Mouse (Mus musculus): ENCODE data around the gene Pald1. TPM values are rescaled to one million over a fixed set of nuclear protein-coding genes. Genes with fewer than 3 reads are reported as not detected.

The Pald1 gene
- polyA plus RNA-seq, 1 experiment from 2014 or later: 16.1 TPM

- Histone ChIP-seq H3K27ac (replicated peaks; ENCODE audit: low read depth, low read length) (no peak overlapping the region), H3K4me2 (ENCODE audit: low read depth, low read length) (no peak overlapping the region), H3K4me3 (ENCODE audit: low read depth, low read length) (no peak overlapping the region), H3K9me3 (replicated peaks; ENCODE audit: control insufficient read depth, low read length) (no peaks in the 10 kb centered on the region), H3K4me1 (ENCODE audit: control insufficient read depth, insufficient read depth, low read length) (no peaks in the 10 kb centered on the region), H3K36me3 (replicated peaks; ENCODE audit: control insufficient read depth, insufficient read depth, low read depth, low read length) (no peaks in the 10 kb centered on the region), H3K9ac (replicated peaks; ENCODE audit: low read length) (no peak overlapping the region), H3K27me3 (ENCODE audit: control insufficient read depth, insufficient read depth, low read length) (no peaks in the 10 kb centered on the region)
- peak; percentile 48 for DNase-seq (ENCODE audit: low spot score)
- WGBS: 39% methylated on average over 9 of the region's 9 CpGs
- ATAC-seq (replicated peaks; ENCODE audit: insufficient number of reproducible peaks, low FRiP score, low TSS enrichment, low read depth): no peak
These were observed 57.5 kb downstream of the Pald1 start for GRCm38 (mm10) chr10:61325782-61326328.

GRCm38 (mm10) chr10:61324717-61325116 is 58.6 kb downstream of the Pald1 start:
- Histone ChIP-seq H3K27me3 (ENCODE audit: control insufficient read depth, insufficient read depth, low read length) (no peaks in the 10 kb centered on the region), H3K9me3 (replicated peaks; ENCODE audit: control insufficient read depth, low read length) (no peaks in the 10 kb centered on the region), H3K4me1 (ENCODE audit: control insufficient read depth, insufficient read depth, low read length) (no peaks in the 10 kb centered on the region), H3K27ac (replicated peaks; ENCODE audit: low read depth, low read length) (no peak overlapping the region), H3K36me3 (replicated peaks; ENCODE audit: control insufficient read depth, insufficient read depth, low read depth, low read length) (no peaks in the 10 kb centered on the region), H3K4me3 (ENCODE audit: low read depth, low read length) (no peak overlapping the region), H3K4me2 (ENCODE audit: low read depth, low read length) (no peak overlapping the region), H3K9ac (replicated peaks; ENCODE audit: low read length) (no peak overlapping the region)
- ATAC-seq (replicated peaks; ENCODE audit: insufficient number of reproducible peaks, low FRiP score, low TSS enrichment, low read depth) (no peak), DNase-seq (ENCODE audit: low spot score) (no peak)
- WGBS: 73% methylated on average over 8 of the region's 8 CpGs

- H3K27me3 ChIP-seq (ENCODE audit: control insufficient read depth, insufficient read depth, low read length): no peaks in the 10 kb centered on the region
- H3K4me3 ChIP-seq (ENCODE audit: low read depth, low read length): no peak overlapping the region
- no peak for DNase-seq (ENCODE audit: low spot score)
These were observed 64.8 kb downstream of the Pald1 start for GRCm38 (mm10) chr10:61318527-61318926.

DNA sequence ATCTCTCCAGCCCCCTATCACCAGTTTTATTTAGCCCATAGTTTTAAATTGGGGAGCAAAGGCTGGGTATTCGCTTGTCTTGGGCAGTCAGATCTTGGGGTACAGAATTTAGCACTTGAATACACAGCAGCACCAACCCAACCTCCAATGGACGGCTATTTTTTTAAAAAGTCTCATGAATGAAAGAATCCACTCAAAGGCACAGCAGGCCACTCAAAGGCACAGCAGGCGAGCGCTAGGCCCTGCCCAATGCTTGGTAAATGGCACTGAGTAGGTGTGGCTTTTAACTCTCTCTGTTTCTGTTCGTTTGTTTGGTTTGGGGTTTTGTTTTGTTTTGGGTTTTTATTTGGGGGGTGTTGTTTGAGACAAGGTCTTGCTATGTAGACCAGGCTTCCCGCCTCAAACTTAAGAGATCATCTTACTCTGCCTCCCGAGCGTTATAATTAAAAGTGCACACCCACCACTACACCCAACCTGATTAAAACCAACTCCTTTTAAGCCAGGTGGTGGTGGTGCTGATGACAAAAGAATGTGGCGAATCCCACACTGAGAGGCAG is 67.9 kb downstream of the Pald1 start:
- ATAC-seq (replicated peaks; ENCODE audit: insufficient number of reproducible peaks, low FRiP score, low TSS enrichment, low read depth) (no peak), DNase-seq (ENCODE audit: low spot score) (no peak)
- no peaks in the 10 kb centered on the region for H3K27me3 ChIP-seq (ENCODE audit: control insufficient read depth, insufficient read depth, low read length)
- H3K4me3 ChIP-seq (ENCODE audit: low read depth, low read length): no peak overlapping the region
- no peak overlapping the region for H3K4me2 ChIP-seq (ENCODE audit: low read depth, low read length)
- H3K9ac ChIP-seq (replicated peaks; ENCODE audit: low read length): no peak overlapping the region
- H3K36me3 ChIP-seq (replicated peaks; ENCODE audit: control insufficient read depth, insufficient read depth, low read depth, low read length): no peaks in the 10 kb centered on the region
- no peaks in the 10 kb centered on the region for H3K9me3 ChIP-seq (replicated peaks; ENCODE audit: control insufficient read depth, low read length)
- H3K27ac ChIP-seq (replicated peaks; ENCODE audit: low read depth, low read length): no peak overlapping the region
- H3K4me1 ChIP-seq (ENCODE audit: control insufficient read depth, insufficient read depth, low read length): 0 out of 2 replicates have a peak, but pooled peaks cover 2% of the 10 kb centered on the region
- WGBS: 37% methylated on average over 9 of the region's 9 CpGs

More at GRCm38 (mm10) chr10:61318527-61318926, 64.8 kb downstream of the Pald1 start:
- Histone ChIP-seq H3K36me3 (replicated peaks; ENCODE audit: control insufficient read depth, insufficient read depth, low read depth, low read length) (no peaks in the 10 kb centered on the region), H3K4me2 (ENCODE audit: low read depth, low read length) (no peak overlapping the region), H3K9me3 (replicated peaks; ENCODE audit: control insufficient read depth, low read length) (no peaks in the 10 kb centered on the region), H3K9ac (replicated peaks; ENCODE audit: low read length) (no peak overlapping the region), H3K4me1 (ENCODE audit: control insufficient read depth, insufficient read depth, low read length) (no peaks in the 10 kb centered on the region), H3K27ac (replicated peaks; ENCODE audit: low read depth, low read length) (no peak overlapping the region)
- ATAC-seq (replicated peaks; ENCODE audit: insufficient number of reproducible peaks, low FRiP score, low TSS enrichment, low read depth): no peak
- WGBS: 85% methylated on average over 3 of the region's 3 CpGs

GRCm38 (mm10) chr10:61313750-61314149 is 69.6 kb downstream of the Pald1 start:
- ATAC-seq (replicated peaks; ENCODE audit: insufficient number of reproducible peaks, low FRiP score, low TSS enrichment, low read depth) (no peak), DNase-seq (ENCODE audit: low spot score) (no peak)
- Histone ChIP-seq H3K4me3 (ENCODE audit: low read depth, low read length) (no peak overlapping the region), H3K4me2 (ENCODE audit: low read depth, low read length) (no peak overlapping the region), H3K27me3 (ENCODE audit: control insufficient read depth, insufficient read depth, low read length) (no peaks in the 10 kb centered on the region), H3K9me3 (replicated peaks; ENCODE audit: control insufficient read depth, low read length) (no peaks in the 10 kb centered on the region), H3K4me1 (ENCODE audit: control insufficient read depth, insufficient read depth, low read length) (0 out of 2 replicates have a peak, but pooled peaks cover 2% of the 10 kb centered on the region), H3K27ac (replicated peaks; ENCODE audit: low read depth, low read length) (no peak overlapping the region), H3K36me3 (replicated peaks; ENCODE audit: control insufficient read depth, insufficient read depth, low read depth, low read length) (no peaks in the 10 kb centered on the region), H3K9ac (replicated peaks; ENCODE audit: low read length) (no peak overlapping the region)
- 65% methylated on average over 7 of the region's 7 CpGs for WGBS

- Histone ChIP-seq H3K4me2 (ENCODE audit: low read depth, low read length) (no peak overlapping the region), H3K4me1 (ENCODE audit: control insufficient read depth, insufficient read depth, low read length) (0 out of 2 replicates have a peak, but pooled peaks cover 2% of the 10 kb centered on the region), H3K27me3 (ENCODE audit: control insufficient read depth, insufficient read depth, low read length) (no peaks in the 10 kb centered on the region), H3K27ac (replicated peaks; ENCODE audit: low read depth, low read length) (no peak overlapping the region), H3K4me3 (ENCODE audit: low read depth, low read length) (no peak overlapping the region), H3K9me3 (replicated peaks; ENCODE audit: control insufficient read depth, low read length) (no peaks in the 10 kb centered on the region), H3K36me3 (replicated peaks; ENCODE audit: control insufficient read depth, insufficient read depth, low read depth, low read length) (no peaks in the 10 kb centered on the region), H3K9ac (replicated peaks; ENCODE audit: low read length) (no peak overlapping the region)
- peak; percentile 34 for DNase-seq (ENCODE audit: low spot score)
- no peak for ATAC-seq (replicated peaks; ENCODE audit: insufficient number of reproducible peaks, low FRiP score, low TSS enrichment, low read depth)
- 40% methylated on average over 7 of the region's 7 CpGs for WGBS
These were observed 70.6 kb downstream of the Pald1 start for GRCm38 (mm10) chr10:61312754-61313153.

DNA sequence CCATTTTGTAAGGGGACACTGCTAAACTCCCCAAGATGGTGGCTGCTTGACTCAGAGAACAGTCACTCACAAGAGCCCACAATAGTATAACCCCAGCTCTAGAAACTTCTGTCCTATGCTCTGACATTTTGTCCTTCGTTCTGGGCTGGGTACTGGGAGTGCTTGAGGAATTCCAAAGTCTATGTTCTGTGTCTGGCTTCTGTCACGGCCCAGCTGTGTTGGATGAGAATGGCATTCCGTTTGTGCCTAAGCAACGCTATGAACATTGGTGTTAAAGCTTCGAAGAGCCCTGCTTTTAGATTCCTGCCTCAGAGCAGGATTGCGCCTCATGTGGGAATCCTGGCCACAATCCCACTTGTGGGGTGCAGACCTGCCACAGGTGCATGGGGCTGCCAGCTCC is 71.2 kb downstream of the Pald1 start:
- Histone ChIP-seq H3K9ac (replicated peaks; ENCODE audit: low read length) (no peak overlapping the region), H3K36me3 (replicated peaks; ENCODE audit: control insufficient read depth, insufficient read depth, low read depth, low read length) (no peaks in the 10 kb centered on the region), H3K4me2 (ENCODE audit: low read depth, low read length) (no peak overlapping the region), H3K4me3 (ENCODE audit: low read depth, low read length) (no peak overlapping the region), H3K4me1 (ENCODE audit: control insufficient read depth, insufficient read depth, low read length) (0 out of 2 replicates have a peak, but pooled peaks cover 2% of the 10 kb centered on the region), H3K9me3 (replicated peaks; ENCODE audit: control insufficient read depth, low read length) (no peaks in the 10 kb centered on the region), H3K27me3 (ENCODE audit: control insufficient read depth, insufficient read depth, low read length) (no peaks in the 10 kb centered on the region), H3K27ac (replicated peaks; ENCODE audit: low read depth, low read length) (no peak overlapping the region)
- peak; percentile 24 for DNase-seq (ENCODE audit: low spot score)
- WGBS: 82% methylated on average over 6 of the region's 6 CpGs
- ATAC-seq (replicated peaks; ENCODE audit: insufficient number of reproducible peaks, low FRiP score, low TSS enrichment, low read depth): no peak

DNA sequence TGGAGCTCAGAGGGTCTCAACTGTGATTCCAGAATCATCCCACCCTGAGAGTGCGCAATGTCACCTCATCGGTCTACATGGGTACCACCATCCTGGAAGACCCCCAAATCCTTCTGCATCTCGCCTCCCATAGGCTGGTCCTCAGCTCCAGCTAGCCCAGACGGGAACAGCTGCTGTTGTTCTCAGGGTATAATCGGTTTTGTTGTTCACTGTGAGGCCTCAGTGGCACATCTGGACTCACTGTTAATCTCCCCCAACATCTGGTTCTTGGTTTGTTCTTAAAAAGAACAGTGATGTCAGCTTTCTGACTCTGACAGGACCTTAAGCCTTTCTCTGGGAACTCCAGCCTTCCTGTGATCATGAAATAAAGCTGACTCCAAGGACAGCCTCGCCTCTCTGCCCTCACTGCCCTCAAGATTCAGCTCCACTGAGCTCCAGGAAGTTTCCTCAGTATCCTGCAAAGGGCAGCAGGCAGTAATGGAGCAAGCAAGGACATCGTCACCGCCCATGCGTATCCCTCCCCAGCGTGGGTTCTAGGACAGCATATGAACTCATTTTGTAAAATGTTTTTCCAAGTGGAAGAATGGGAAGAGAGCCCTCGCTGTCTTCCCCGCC is 74.5 kb downstream of the Pald1 start:
- H3K4me2 ChIP-seq (ENCODE audit: low read depth, low read length): no peak overlapping the region
- no peak overlapping the region for H3K4me3 ChIP-seq (ENCODE audit: low read depth, low read length)
- H3K36me3 ChIP-seq (replicated peaks; ENCODE audit: control insufficient read depth, insufficient read depth, low read depth, low read length): no peaks in the 10 kb centered on the region
- DNase-seq (ENCODE audit: low spot score) (peak; percentile 73), ATAC-seq (replicated peaks; ENCODE audit: insufficient number of reproducible peaks, low FRiP score, low TSS enrichment, low read depth) (0 out of 2 replicates have a peak, but pooled peaks have one; percentile 68)
- WGBS: 51% methylated on average over 12 of the region's 12 CpGs
- no peak overlapping the region for H3K27ac ChIP-seq (replicated peaks; ENCODE audit: low read depth, low read length)
- H3K27me3 ChIP-seq (ENCODE audit: control insufficient read depth, insufficient read depth, low read length): no peaks in the 10 kb centered on the region
- no peak overlapping the region for H3K9ac ChIP-seq (replicated peaks; ENCODE audit: low read length)
- H3K9me3 ChIP-seq (replicated peaks; ENCODE audit: control insufficient read depth, low read length): no peaks in the 10 kb centered on the region
- 0 out of 2 replicates have a peak, but pooled peaks cover 2% of the 10 kb centered on the region for H3K4me1 ChIP-seq (ENCODE audit: control insufficient read depth, insufficient read depth, low read length)
